Mouse (Mus musculus) C2C12 (cell line): ENCODE data around the gene Dagla.

Experiments
- CEBPB ChIP-seq: IDR thresholded peaks from one replicate; pipeline ENCODE4 v1.6.1; 2011; ENCODE audit warnings: low read depth, mild to moderate bottlenecking, control low read depth, moderate library complexity
- CTCF ChIP-seq: IDR thresholded peaks from one replicate; pipeline ENCODE4 v1.5.1; 2011; ENCODE audit not compliant: control insufficient read depth, insufficient read depth, insufficient read length
- FOSL1 ChIP-seq: IDR thresholded peaks from one replicate; pipeline ENCODE4 v1.8.0; 2011; ENCODE audit warnings: mild to moderate bottlenecking, low read length; ENCODE audit not compliant: poor library complexity, insufficient read depth, severe bottlenecking
- MYOD1 ChIP-seq: IDR thresholded peaks from one replicate; pipeline ENCODE4 v1.6.1; 2011; ENCODE audit warnings: low read depth; ENCODE audit not compliant: control insufficient read depth, insufficient read length
- MYOG ChIP-seq: IDR thresholded peaks from one replicate; pipeline ENCODE4 v1.6.1; 2011; ENCODE audit not compliant: control insufficient read depth, insufficient read length; ENCODE audit errors: extremely low read depth
- USF1 ChIP-seq: IDR thresholded peaks from one replicate; pipeline ENCODE4 v1.6.1; 2011; ENCODE audit warnings: low read depth, mild to moderate bottlenecking, control low read depth, moderate library complexity

DNA sequence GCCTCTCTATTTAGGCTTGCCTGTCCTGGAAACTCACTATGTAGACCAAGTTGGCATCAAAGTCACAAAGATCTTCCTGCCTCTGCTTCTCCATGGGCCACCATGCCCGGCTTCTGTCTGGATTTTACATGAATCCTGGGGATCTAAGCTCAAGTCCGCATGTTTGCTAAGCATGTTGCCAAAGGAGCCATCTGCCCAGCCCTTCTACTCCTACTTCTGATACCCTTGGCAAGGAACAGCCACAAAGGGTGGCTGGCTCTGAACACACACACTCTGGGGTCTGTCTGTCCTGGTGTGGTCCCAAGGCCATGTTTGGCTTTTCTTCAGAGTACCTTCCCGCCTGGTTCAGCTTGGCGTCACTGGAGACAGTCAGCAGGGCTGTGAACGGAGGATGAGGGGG is 2.7 kb upstream of the Dagla start:
- TF ChIP-seq CTCF, result no peak
- no peak for TF ChIP-seq FOSL1
- no peak for TF ChIP-seq MYOD1
- TF ChIP-seq MYOG, result no peak
- no peak for TF ChIP-seq USF1
- TF ChIP-seq CEBPB, result no peak
